Mouse (Mus musculus): Measurements from ENCODE around the gene Elp4. TPM values are rescaled to one million over a fixed set of nuclear protein-coding genes. Genes with fewer than 3 reads are reported as not detected.

Elp4 gene
- polyA plus RNA-seq, 1 experiment from 2014 or later: 44.4 TPM

- Histone ChIP-seq H3K4me1 (ENCODE audit: control insufficient read depth, insufficient read depth, low read length) (no peaks in the 10 kb centered on the region), H3K9me3 (ENCODE audit: control insufficient read depth, low read length) (no peaks in the 10 kb centered on the region), H3K9ac (ENCODE audit: low read depth, low read length) (no peak overlapping the region), H3K27ac (ENCODE audit: low read depth, low read length) (no peak overlapping the region), H3K4me2 (replicated peaks; ENCODE audit: low read depth, low read length) (no peak overlapping the region), H3K36me3 (ENCODE audit: control insufficient read depth, insufficient read depth, low read length) (no peaks in the 10 kb centered on the region), H3K4me3 (ENCODE audit: low read length) (no peak overlapping the region), H3K27me3 (ENCODE audit: control insufficient read depth, insufficient read depth, low read length) (no peaks in the 10 kb centered on the region)
- no peak for ATAC-seq (ENCODE audit: low FRiP score, low TSS enrichment)
- 100% methylated on average over 1 of the region's 1 CpGs for WGBS
Observed at GRCm38 (mm10) chr2:105780739-105781138, 123.6 kb downstream of the Elp4 start.

DNA sequence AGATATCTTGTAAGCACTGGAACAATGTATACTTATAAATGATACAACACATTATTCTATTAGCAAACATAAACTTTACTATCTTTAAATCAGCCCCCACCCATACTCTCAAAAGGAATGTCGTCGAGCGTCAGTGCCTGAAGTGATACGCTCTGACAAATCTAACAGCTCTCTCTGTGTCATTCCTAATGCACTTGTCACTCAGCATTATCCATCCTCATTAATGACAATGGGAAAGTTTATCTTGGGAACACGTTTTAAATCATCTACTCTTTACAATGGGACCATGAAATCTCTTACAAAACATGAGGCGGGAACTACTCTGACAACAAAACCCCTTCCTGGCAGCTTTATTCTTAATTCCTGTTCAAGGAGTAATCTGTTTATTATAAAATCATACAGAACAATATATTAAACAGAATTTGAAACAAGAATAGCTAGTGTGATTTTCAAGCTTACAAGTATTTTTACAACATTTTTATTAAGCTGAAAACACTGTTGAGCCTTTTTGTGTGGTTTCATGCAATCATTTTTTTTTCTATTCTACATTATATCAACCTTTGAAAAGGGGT is 125.0 kb downstream of the Elp4 start:
- 62% methylated on average over 6 of the region's 6 CpGs for WGBS
- Histone ChIP-seq H3K9ac (ENCODE audit: low read depth, low read length) (no peak overlapping the region), H3K4me3 (ENCODE audit: low read length) (no peak overlapping the region), H3K36me3 (ENCODE audit: control insufficient read depth, insufficient read depth, low read length) (no peaks in the 10 kb centered on the region), H3K27ac (ENCODE audit: low read depth, low read length) (no peak overlapping the region), H3K4me1 (ENCODE audit: control insufficient read depth, insufficient read depth, low read length) (no peaks in the 10 kb centered on the region), H3K4me2 (replicated peaks; ENCODE audit: low read depth, low read length) (no peak overlapping the region), H3K9me3 (ENCODE audit: control insufficient read depth, low read length) (no peaks in the 10 kb centered on the region), H3K27me3 (ENCODE audit: control insufficient read depth, insufficient read depth, low read length) (no peaks in the 10 kb centered on the region)
- no peak for ATAC-seq (ENCODE audit: low FRiP score, low TSS enrichment)

DNA sequence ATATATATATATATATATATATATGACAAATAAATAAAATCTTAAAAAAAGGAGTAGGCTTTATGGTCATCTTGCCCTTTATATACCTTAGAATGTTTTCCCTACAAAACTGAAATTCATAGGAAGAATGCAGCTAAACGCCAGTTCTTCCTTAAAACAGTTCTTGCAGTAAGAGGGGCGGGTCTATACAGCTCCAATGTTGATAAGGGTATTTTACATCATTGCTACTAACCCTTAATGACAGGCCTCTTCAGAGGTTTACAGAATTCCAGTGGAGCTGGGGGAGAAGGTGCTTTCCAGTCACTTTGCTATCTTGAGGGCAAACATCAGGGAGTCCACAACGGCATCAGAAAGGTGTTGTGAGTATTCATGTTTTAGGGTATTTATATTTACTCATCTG is 133.1 kb downstream of the Elp4 start:
- Histone ChIP-seq H3K27me3 (ENCODE audit: control insufficient read depth, insufficient read depth, low read length) (no peaks in the 10 kb centered on the region), H3K27ac (ENCODE audit: low read depth, low read length) (no peak overlapping the region), H3K9ac (ENCODE audit: low read depth, low read length) (no peak overlapping the region), H3K9me3 (ENCODE audit: control insufficient read depth, low read length) (peaks cover 3% of the 10 kb centered on the region; the same call in 1 of the 2 replicates), H3K4me3 (ENCODE audit: low read length) (no peak overlapping the region), H3K36me3 (ENCODE audit: control insufficient read depth, insufficient read depth, low read length) (no peaks in the 10 kb centered on the region), H3K4me2 (replicated peaks; ENCODE audit: low read depth, low read length) (no peak overlapping the region), H3K4me1 (ENCODE audit: control insufficient read depth, insufficient read depth, low read length) (no peaks in the 10 kb centered on the region)
- 88% methylated on average over 3 of the region's 3 CpGs for WGBS
- ATAC-seq (ENCODE audit: low FRiP score, low TSS enrichment): no peak

DNA sequence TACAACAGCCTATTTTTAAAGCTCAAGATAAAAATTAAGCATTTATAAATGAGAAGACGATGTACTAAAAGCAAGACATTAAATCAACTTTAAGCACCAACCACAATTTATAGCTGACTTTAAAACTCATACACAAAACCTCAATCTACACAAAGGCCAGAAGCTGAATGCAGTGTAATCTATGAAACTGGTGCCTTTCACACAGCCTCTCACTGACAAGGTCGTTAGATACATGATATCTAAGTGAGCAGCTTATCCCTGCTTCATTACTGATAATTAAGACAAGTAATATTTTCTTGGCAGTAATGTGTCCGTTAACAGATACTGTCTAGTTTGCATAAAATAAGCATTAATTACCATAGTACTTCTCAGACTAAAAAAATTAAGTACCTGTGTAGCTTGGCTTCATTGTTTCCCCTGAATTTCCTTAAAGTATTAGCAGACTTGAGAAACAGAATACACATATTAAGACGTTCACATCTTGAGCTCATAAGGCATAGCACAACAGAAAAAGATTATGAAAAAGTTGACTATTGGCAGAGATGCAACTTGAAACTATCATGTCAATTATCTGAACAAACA is 134.5 kb downstream of the Elp4 start:
- H3K9ac ChIP-seq (ENCODE audit: low read depth, low read length): no peak overlapping the region
- H3K27me3 ChIP-seq (ENCODE audit: control insufficient read depth, insufficient read depth, low read length): no peaks in the 10 kb centered on the region
- H3K36me3 ChIP-seq (ENCODE audit: control insufficient read depth, insufficient read depth, low read length): no peaks in the 10 kb centered on the region
- H3K27ac ChIP-seq (ENCODE audit: low read depth, low read length): no peak overlapping the region
- H3K4me3 ChIP-seq (ENCODE audit: low read length): no peak overlapping the region
- H3K9me3 ChIP-seq (ENCODE audit: control insufficient read depth, low read length): peaks cover 3% of the 10 kb centered on the region; the same call in 1 of the 2 replicates
- no peaks in the 10 kb centered on the region for H3K4me1 ChIP-seq (ENCODE audit: control insufficient read depth, insufficient read depth, low read length)
- ATAC-seq (ENCODE audit: low FRiP score, low TSS enrichment): no peak
- WGBS: 58% methylated on average over 4 of the region's 4 CpGs
- no peak overlapping the region for H3K4me2 ChIP-seq (replicated peaks; ENCODE audit: low read depth, low read length)

DNA sequence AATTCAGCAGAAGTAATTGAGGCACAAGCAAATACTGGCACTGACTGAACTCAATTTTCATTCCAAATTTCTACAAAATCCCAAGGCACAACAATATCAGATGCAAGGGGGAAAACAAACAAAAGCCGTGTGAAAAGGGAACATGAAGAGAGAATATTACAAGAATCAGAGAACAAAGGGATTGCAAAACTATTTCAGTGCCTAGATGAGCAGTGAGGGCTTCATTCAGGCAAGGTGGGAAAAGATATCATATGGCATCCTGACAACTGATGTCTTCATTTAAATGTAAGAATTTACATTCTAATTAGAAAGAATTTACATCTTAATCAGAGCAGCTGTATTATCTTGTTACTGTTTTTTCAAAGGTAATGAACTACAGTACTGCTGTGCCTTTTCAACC is 150.9 kb downstream of the Elp4 start:
- no peak for ATAC-seq (ENCODE audit: low FRiP score, low TSS enrichment)
- Histone ChIP-seq H3K4me2 (replicated peaks; ENCODE audit: low read depth, low read length) (no peak overlapping the region), H3K9me3 (ENCODE audit: control insufficient read depth, low read length) (no peaks in the 10 kb centered on the region), H3K4me1 (ENCODE audit: control insufficient read depth, insufficient read depth, low read length) (no peaks in the 10 kb centered on the region), H3K36me3 (ENCODE audit: control insufficient read depth, insufficient read depth, low read length) (no peaks in the 10 kb centered on the region), H3K4me3 (ENCODE audit: low read length) (no peak overlapping the region), H3K9ac (ENCODE audit: low read depth, low read length) (no peak overlapping the region), H3K27ac (ENCODE audit: low read depth, low read length) (no peak overlapping the region), H3K27me3 (ENCODE audit: control insufficient read depth, insufficient read depth, low read length) (no peaks in the 10 kb centered on the region)
- WGBS: 76% methylated on average over 1 of the region's 1 CpGs

GRCm38 (mm10) chr2:105749111-105749510 is 155.3 kb downstream of the Elp4 start:
- no peak overlapping the region for H3K4me3 ChIP-seq (ENCODE audit: low read length)
- H3K36me3 ChIP-seq (ENCODE audit: control insufficient read depth, insufficient read depth, low read length): no peaks in the 10 kb centered on the region
- 87% methylated on average over 5 of the region's 5 CpGs for WGBS
- no peaks in the 10 kb centered on the region for H3K27me3 ChIP-seq (ENCODE audit: control insufficient read depth, insufficient read depth, low read length)
- no peak overlapping the region for H3K27ac ChIP-seq (ENCODE audit: low read depth, low read length)
- no peak overlapping the region for H3K4me2 ChIP-seq (replicated peaks; ENCODE audit: low read depth, low read length)
- no peak overlapping the region for H3K9ac ChIP-seq (ENCODE audit: low read depth, low read length)
- H3K9me3 ChIP-seq (ENCODE audit: control insufficient read depth, low read length): no peaks in the 10 kb centered on the region
- H3K4me1 ChIP-seq (ENCODE audit: control insufficient read depth, insufficient read depth, low read length): no peaks in the 10 kb centered on the region
- ATAC-seq (ENCODE audit: low FRiP score, low TSS enrichment): no peak

GRCm38 (mm10) chr2:105746896-105747295 is 157.5 kb downstream of the Elp4 start:
- Histone ChIP-seq H3K4me1 (ENCODE audit: control insufficient read depth, insufficient read depth, low read length) (no peaks in the 10 kb centered on the region), H3K36me3 (ENCODE audit: control insufficient read depth, insufficient read depth, low read length) (no peaks in the 10 kb centered on the region), H3K4me3 (ENCODE audit: low read length) (no peak overlapping the region), H3K9ac (ENCODE audit: low read depth, low read length) (no peak overlapping the region), H3K9me3 (ENCODE audit: control insufficient read depth, low read length) (no peaks in the 10 kb centered on the region), H3K27me3 (ENCODE audit: control insufficient read depth, insufficient read depth, low read length) (no peaks in the 10 kb centered on the region), H3K27ac (ENCODE audit: low read depth, low read length) (no peak overlapping the region), H3K4me2 (replicated peaks; ENCODE audit: low read depth, low read length) (no peak overlapping the region)
- WGBS: 66% methylated on average over 7 of the region's 7 CpGs
- ATAC-seq (ENCODE audit: low FRiP score, low TSS enrichment): no peak

DNA sequence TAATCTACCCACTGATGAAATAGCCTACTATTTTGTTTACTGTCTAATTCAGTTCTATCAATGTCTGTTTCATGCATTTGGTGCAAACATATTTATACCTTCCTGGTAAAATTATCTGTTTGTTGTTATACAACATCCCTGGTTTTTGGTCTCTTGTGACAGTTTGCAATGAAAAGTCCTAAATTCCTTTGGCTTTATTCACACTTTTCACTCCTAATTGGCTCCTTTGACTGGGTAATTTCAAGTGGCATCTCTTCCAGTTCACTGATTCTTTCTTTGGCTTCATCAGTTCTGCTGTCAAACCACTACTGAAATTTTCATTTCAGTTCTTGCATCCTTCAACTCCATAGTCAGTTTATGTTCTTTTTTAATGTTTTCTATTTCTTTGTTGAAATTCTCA is 168.2 kb downstream of the Elp4 start:
- no peak for ATAC-seq (ENCODE audit: low FRiP score, low TSS enrichment)
- no peaks in the 10 kb centered on the region for H3K27me3 ChIP-seq (ENCODE audit: control insufficient read depth, insufficient read depth, low read length)
- no peaks in the 10 kb centered on the region for H3K4me1 ChIP-seq (ENCODE audit: control insufficient read depth, insufficient read depth, low read length)
- no peak overlapping the region for H3K27ac ChIP-seq (ENCODE audit: low read depth, low read length)
- H3K9me3 ChIP-seq (ENCODE audit: control insufficient read depth, low read length): no peaks in the 10 kb centered on the region
- H3K9ac ChIP-seq (ENCODE audit: low read depth, low read length): no peak overlapping the region
- H3K36me3 ChIP-seq (ENCODE audit: control insufficient read depth, insufficient read depth, low read length): no peaks in the 10 kb centered on the region
- H3K4me2 ChIP-seq (replicated peaks; ENCODE audit: low read depth, low read length): no peak overlapping the region
- no peak overlapping the region for H3K4me3 ChIP-seq (ENCODE audit: low read length)

DNA sequence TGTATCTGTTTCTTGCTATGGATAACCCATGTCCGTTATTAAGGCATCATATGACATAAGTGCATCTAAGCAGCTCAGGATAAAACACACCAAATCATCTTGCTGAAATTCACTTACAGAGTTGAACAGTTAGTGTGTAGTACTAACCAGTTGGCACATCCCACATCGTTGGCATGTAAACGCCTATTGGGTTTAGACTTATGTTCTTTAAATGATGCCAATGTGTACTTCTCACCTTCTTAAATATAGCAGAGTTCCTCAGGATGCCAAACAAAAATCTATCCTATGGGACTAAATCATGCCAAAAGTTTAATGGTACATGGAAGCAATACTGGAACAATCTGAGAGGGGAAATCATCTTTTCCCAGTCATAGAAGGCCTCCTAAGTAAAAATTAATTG is 173.7 kb downstream of the Elp4 start:
- WGBS: 94% methylated on average over 3 of the region's 3 CpGs
- H3K4me3 ChIP-seq (ENCODE audit: low read length): no peak overlapping the region
- H3K36me3 ChIP-seq (ENCODE audit: control insufficient read depth, insufficient read depth, low read length): no peaks in the 10 kb centered on the region
- H3K4me2 ChIP-seq (replicated peaks; ENCODE audit: low read depth, low read length): no peak overlapping the region
- no peaks in the 10 kb centered on the region for H3K4me1 ChIP-seq (ENCODE audit: control insufficient read depth, insufficient read depth, low read length)
- no peak overlapping the region for H3K27ac ChIP-seq (ENCODE audit: low read depth, low read length)
- no peak for ATAC-seq (ENCODE audit: low FRiP score, low TSS enrichment)
- H3K9ac ChIP-seq (ENCODE audit: low read depth, low read length): no peak overlapping the region
- H3K9me3 ChIP-seq (ENCODE audit: control insufficient read depth, low read length): no peaks in the 10 kb centered on the region
- no peaks in the 10 kb centered on the region for H3K27me3 ChIP-seq (ENCODE audit: control insufficient read depth, insufficient read depth, low read length)
